Mouse (Mus musculus): Measurements from ENCODE around the gene Loxl1.

The Loxl1 gene

GRCm38 (mm10) chr9:58248746-58249413 is 64.1 kb downstream of the Loxl1 start:
- no peak for DNase-seq

DNA sequence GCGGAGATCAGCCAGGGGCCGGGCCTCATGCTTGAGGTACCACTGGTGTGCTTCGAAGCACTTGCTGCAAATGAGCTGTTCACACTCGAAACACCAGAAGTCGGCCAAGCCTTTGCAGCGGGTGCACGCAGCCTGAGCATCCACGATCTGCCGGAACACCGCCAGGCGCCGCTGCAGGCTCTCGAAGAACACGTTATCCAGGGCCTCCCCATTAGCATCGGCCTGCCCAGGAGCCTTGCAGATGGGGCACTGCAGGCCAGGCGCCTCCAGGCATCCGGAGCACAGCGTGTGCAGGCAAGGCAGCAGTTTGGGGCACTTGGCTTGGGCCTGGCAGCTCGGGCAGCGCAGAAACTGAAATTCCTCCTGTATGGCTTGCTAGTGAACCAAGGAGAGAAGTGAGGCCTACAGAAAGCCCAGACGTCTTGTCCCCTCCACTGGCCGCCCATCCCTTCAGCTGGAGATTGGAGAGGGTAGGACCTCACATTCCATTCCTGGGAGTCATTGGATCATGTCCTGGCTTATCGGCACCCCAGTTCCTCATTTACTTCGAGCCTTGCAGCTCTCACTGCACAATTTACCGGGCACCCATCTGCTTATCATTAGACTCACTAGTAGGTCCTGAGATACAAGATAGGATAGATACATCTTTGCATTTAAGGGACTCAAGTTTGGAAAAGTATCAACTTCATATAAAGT is 65.8 kb downstream of the Loxl1 start:
- DNase-seq, result peak; percentile 75 to 76

DNA sequence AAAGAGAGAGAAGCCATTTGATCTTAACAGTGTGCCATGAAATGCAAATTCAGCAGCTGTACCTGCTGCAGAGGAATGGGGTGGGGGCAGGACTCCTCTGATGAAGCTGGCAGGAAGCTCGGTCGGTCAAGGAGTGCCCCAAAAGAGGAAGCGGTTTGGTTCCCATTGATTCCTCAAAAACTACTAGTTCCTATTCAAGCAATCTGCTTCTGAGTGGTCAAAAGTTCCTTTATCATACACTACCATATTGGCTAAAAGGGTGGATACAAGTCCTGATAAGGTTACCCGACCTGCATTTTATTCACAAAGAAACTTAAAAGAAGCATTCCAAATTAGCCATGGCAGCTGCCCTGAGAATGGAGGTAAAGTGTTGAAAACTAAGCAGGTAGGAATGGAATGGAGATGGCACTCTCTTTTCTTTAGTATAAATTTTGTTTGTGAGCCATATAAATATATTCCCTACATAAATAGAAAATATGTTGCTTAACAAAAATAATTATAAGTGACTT is 66.8 kb downstream of the Loxl1 start:
- no peak for DNase-seq

DNA sequence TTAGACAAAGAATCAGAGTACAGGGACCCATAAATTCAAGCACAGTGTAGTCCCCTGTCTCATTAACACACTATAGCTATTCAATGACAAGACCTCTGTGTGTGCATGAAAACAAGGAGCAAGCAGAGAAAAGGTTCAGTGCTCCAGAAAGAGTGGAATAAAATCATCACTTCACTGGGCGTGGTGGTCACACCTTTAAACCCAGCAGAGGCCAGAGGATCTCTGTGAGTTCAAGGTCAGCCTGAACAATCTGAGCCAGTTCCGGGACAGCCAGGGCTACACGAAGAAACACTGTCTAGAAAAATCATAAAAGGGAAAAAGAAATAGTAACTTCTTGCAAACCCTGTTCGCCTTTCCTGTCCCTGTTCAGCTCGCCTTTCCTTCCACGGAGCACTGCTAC is 69.3 kb downstream of the Loxl1 start:
- no peak for DNase-seq

DNA sequence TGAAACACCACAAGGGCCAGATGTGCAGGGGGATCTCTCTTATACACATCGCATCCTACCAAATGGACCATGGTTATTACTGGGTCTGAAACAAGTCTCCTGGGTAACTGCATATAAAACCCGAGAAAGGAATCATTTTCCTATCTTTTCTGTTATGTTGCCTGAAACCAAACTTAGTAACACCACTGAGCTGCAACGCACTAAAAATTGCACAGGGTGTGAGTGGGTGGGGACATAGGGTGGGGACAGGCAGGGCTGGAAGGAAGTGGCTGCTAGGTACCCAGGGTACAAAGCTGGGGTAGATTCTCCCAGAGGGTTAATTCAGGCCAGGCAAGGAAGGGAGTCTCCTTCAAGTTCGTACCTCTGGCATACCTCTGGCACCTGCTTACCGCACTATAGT is 70.3 kb downstream of the Loxl1 start:
- DNase-seq, result no peak

DNA sequence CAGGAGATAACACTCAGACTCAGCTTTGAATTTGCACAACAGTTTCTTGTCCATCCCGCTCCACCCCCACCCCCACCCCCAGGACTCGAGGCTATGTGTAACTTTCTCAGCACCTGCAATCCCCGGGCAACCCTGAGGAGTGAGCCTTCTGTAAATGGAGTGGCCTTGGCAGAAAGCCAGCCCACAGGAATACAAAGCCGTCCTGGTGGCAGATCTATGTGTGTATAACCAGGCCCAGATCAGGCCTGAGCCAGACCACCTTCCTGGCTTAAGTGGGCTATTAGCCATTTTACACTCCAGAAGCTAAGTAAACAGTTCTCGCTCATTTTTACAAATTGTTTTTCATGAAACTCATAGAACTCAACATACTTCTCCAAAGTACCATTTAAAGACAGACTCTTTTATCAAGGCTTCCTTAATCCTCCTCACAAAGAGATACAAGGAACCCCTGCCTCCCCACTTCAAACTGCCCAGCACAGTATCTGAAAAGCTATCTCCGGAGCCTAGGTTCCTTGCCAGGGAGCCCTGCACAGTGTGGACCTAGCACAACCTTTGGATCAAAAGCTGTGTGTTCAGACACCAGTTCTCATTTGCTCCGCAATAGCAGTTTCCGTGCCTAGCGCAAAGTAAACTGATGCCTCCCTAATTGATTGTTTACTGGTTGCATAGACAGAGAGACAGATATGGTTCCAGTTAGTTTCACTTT is 71.1 kb downstream of the Loxl1 start:
- DNase-seq, result no peak
